Mouse (Mus musculus) adrenal gland, adult 8-10 months (tissue): ENCODE data around the gene Olfr229. TPM values are rescaled to one million over a fixed set of nuclear protein-coding genes. Genes with fewer than 3 reads are reported as not detected.
"Not testable (repeated sequence)": the region's sequence is repeated elsewhere in the genome, so short reads cannot be mapped to it uniquely, and the experiment has no call there.

Experiments
- DNase-seq: peaks from one replicate; pipeline ENCODE4 v3.0.0; 2022
- total RNA-seq, 4 experiments: library from RNA; stranded (reverse); gene quantifications; 2 replicates each; pipeline ENCODE4 v1.2.4; 2022

Gene Olfr229
- not detected for total RNA-seq

- no peak for DNase-seq
These were observed at the start of gene Olfr229 for GRCm38 (mm10) chr9:39907036-39907435. TSS of gene Olfr229 (plus strand) at chr9:39907336.

DNA sequence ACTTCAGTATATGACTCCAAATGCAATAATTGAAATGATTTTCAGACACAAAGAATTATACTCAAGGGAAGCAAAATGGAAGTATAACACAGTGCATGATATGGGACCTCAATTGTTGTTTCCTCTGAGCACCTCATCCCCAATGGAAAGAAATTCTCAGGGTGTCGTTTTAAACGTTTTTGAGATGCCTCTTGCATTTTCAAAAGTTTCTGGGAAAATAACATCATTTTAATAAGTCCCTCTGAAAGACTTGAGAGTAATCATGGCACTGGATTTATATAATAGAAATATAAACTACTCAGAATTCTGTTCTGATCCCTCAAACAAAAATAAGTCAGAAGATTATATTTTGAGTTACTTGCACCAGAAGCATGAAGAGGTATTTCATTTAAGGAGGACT, 41.0 kb upstream of the Olfr229 start, which contains the start of gene Olfr972:
Olfr972 (plus strand) TSS at position 301 of the 400 bp plus-strand sequence.
- DNase-seq, result no peak

GRCm38 (mm10) chr9:39871986-39872385, 35.1 kb upstream of the Olfr229 start:
- DNase-seq, result not testable (repeated sequence)

DNA sequence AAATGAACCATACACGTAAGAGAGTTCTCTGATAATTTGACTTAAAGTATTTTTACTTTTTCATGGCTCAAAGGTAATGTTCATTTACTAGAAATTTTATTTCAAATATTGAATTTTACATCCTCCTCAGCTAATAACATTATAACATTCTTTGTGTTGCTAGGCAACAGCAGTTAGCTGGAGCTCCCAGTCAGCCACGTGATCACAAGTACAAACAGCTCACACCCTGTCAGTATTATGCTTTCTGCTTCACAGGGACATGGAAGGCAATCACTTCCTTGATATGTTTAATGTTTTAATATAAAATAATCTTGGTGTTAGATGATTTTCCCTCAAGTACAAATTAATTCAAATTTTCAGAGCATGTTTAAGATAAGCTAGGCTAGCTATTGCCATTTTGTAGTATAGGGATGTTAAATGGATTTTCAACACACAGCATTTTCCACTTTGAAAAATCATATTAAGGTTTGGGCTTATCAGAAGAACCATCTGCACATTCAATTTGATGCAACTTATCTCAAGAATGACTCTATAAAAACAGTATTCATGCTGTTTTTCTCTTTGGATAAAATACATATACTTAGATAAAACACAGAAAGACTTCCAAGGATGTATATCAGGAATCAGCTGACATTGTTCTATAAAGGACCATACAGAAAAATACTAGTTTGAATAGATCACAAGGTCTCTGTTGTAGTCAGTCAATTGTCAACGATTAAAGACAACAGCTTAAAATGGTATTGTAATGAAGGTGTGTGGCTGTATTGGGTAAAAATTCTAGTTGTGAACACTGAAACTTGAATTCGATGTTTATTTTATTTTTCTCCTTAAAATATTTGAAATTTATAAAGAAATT, 29.4 kb upstream of the Olfr229 start:
- DNase-seq, result not testable (repeated sequence)

DNA sequence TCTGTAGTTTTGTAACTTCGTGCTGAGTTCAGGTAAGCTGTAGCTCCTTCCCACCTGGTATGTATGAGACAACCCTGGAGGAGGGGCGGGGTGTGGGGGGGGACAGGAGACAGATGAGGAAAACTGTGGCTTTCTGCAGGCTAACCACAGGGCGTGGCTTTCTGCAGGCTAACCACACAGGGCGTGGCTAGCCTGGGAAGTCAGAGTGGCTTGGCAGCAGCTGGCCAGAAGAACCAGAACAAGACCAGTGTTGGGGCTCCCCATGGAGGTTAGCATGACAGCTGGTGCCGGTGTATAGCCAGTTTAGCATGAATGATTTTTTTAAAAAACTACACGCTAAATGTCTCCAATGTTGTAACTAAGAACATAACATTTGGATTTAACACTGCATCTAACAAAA, 2.0 kb upstream of the Olfr229 start:
- DNase-seq, result no peak

DNA sequence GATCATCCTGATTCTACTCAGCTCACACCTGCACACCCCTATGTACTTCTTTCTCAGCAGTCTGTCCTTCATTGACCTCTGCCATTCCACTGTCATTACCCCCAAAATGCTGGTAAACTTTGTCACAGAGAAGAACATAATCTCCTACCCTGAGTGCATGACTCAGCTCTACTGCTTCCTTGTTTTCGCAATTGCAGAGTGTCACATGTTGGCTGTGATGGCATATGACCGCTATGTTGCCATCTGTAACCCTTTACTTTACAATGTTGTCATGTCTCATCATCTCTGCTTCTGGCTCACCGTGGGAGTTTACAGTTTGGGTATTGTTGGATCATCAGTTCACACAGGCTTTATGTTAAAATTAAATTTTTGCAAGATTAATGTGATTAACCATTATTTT, 2.8 kb downstream of the Olfr229 start:
- DNase-seq, result no peak

DNA sequence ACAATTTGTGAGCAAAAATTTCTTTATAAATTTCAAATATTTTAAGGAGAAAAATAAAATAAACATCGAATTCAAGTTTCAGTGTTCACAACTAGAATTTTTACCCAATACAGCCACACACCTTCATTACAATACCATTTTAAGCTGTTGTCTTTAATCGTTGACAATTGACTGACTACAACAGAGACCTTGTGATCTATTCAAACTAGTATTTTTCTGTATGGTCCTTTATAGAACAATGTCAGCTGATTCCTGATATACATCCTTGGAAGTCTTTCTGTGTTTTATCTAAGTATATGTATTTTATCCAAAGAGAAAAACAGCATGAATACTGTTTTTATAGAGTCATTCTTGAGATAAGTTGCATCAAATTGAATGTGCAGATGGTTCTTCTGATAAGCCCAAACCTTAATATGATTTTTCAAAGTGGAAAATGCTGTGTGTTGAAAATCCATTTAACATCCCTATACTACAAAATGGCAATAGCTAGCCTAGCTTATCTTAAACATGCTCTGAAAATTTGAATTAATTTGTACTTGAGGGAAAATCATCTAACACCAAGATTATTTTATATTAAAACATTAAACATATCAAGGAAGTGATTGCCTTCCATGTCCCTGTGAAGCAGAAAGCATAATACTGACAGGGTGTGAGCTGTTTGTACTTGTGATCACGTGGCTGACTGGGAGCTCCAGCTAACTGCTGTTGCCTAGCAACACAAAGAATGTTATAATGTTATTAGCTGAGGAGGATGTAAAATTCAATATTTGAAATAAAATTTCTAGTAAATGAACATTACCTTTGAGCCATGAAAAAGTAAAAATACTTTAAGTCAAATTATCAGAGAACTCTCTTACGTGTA, 21.1 kb downstream of the Olfr229 start:
- not testable (repeated sequence) for DNase-seq

- DNase-seq, result not testable (repeated sequence)
These were observed 21.7 kb downstream of the Olfr229 start for GRCm38 (mm10) chr9:39928837-39929236.

GRCm38 (mm10) chr9:39937201-39937600, 30.1 kb downstream of the Olfr229 start, which contains the start of gene Olfr974:
TSS of gene Olfr974 (plus strand) at chr9:39937501.
- DNase-seq, result no peak

GRCm38 (mm10) chr9:39951946-39952345, 44.8 kb downstream of the Olfr229 start, which contains the start of gene Olfr975:
TSS of gene Olfr975 (minus strand) at chr9:39952046.
- no peak for DNase-seq

GRCm38 (mm10) chr9:39961033-39961432, 53.9 kb downstream of the Olfr229 start, which contains the start of gene Olfr976:
TSS of gene Olfr976 (minus strand) at chr9:39961133.
- DNase-seq, result not testable (repeated sequence)

Other genes with a start within 250 kb of the Olfr229 start
- not detected for gene Olfr963, start 240.1 kb upstream of the Olfr229 start, total RNA-seq
- not detected for gene Olfr149, start 200.2 kb upstream of the Olfr229 start, total RNA-seq
- gene Olfr965, start 196.0 kb upstream of the Olfr229 start, total RNA-seq, result not detected
- gene Olfr150, start 176.4 kb upstream of the Olfr229 start, total RNA-seq, result not detected
- gene Olfr967, start 161.1 kb upstream of the Olfr229 start, total RNA-seq, result not detected
- not detected for gene Olfr968, start 124.1 kb upstream of the Olfr229 start, total RNA-seq
- not detected for gene Olfr969, start 116.4 kb upstream of the Olfr229 start, total RNA-seq
- not detected for gene Olfr970, start 98.5 kb upstream of the Olfr229 start, total RNA-seq
- gene Olfr971, start 70.5 kb upstream of the Olfr229 start, total RNA-seq, result not detected
- not detected for gene Olfr972, start 40.9 kb upstream of the Olfr229 start, total RNA-seq
- gene Olfr974, start 30.2 kb downstream of the Olfr229 start, total RNA-seq, result not detected
- gene Olfr975, start 44.7 kb downstream of the Olfr229 start, total RNA-seq, result not detected
- gene Olfr976, start 53.8 kb downstream of the Olfr229 start, total RNA-seq, result not detected
- gene Olfr978, start 84.8 kb downstream of the Olfr229 start, total RNA-seq, result not detected
- not detected for gene Olfr979, start 96.1 kb downstream of the Olfr229 start, total RNA-seq
- not detected for gene Olfr980, start 102.2 kb downstream of the Olfr229 start, total RNA-seq
- gene Olfr981, start 114.1 kb downstream of the Olfr229 start, total RNA-seq, result not detected
- not detected for gene Olfr982, start 166.5 kb downstream of the Olfr229 start, total RNA-seq
- not detected for gene Olfr983, start 186.3 kb downstream of the Olfr229 start, total RNA-seq
- not detected for gene Olfr984, start 206.9 kb downstream of the Olfr229 start, total RNA-seq
- under 1 TPM in 1 of 4 experiments, not detected in 3; 0.23 TPM for gene Olfr985, start 222.8 kb downstream of the Olfr229 start, total RNA-seq
- not detected for gene Tmem225, start 240.8 kb downstream of the Olfr229 start, total RNA-seq